Mouse (Mus musculus) testis, postnatal 14 days (tissue): ENCODE results near the gene Ifitm1.

Source experiments
- DNase-seq: peaks from one replicate; pipeline ENCODE4 v3.0.0; 2021; ENCODE audit warnings: low spot score

The Ifitm1 gene

DNA sequence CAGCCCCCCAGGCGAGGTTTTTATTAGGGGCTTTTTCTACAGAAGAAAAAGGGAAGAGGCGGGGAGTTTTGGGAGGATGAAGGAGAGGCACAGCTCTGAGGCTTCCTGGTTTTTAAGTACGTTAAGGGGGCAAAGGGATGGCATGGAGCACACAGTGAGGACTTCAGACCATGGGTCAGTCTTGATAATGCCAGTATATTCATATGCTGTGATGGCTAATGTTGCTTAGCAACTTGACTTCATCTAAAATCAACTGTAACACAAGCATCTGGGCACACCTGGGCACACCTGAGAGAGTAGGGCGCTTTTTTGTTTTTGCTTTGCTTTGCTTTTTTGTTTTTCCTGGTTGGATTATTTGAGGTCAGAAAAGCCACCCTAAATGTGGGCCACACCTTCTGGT lies at the start of gene Ifitm1:
Gene Ifitm1 (plus strand): TSS at position 301 of the 400 bp plus-strand sequence.
- no peak for DNase-seq

DNA sequence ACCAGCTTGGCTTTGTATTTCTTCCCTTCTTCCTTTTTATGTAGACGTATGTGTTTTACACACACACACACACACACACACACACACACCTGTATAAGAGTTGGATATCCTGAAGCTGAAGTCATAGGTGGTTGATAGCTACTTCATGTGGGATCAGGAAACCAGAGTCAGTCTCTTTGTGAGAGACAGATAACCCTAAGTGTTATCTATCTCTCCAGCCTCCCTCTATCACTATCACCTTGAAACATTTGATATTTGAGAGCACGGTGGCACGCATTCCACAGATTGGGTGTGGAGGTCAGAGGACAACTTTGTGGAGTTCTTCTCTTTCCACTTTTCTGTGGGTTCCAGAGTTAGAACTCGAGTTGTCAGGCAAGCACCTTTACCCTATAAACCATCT lies 47.1 kb upstream of the Ifitm1 start:
- no peak for DNase-seq

DNA sequence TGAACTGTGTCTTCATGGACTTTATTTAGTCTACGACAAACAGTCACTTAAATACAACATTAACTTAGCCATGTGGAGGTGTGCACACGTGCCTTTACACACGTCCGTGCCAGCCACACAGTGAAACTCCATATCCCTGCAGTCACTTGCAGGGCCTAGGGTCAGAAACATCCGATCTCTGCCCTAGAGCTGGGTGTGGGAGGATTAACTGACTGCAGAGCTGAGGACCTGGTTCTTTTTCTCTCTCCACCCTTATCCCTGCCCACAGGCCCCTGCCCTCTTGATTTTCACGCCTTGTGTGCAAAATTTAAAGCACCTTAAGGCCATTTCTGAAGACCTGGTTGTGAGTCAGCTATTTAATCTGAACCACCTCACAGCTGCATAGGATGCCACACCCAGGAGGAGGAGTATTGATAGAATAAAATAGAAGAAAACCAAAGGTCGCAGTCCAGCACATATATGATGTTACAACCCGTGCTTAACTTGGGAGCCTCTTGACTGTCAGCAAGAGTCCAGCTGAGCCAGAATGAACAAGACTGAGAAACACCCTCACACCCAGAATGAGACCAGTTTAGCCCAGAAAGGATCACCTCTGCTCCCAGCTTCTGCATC lies 46.5 kb upstream of the Ifitm1 start, which contains the start of gene Nlrp6:
Gene Nlrp6 (plus strand): TSS at position 485 of the 612 bp plus-strand sequence.
- DNase-seq, result no peak

DNA sequence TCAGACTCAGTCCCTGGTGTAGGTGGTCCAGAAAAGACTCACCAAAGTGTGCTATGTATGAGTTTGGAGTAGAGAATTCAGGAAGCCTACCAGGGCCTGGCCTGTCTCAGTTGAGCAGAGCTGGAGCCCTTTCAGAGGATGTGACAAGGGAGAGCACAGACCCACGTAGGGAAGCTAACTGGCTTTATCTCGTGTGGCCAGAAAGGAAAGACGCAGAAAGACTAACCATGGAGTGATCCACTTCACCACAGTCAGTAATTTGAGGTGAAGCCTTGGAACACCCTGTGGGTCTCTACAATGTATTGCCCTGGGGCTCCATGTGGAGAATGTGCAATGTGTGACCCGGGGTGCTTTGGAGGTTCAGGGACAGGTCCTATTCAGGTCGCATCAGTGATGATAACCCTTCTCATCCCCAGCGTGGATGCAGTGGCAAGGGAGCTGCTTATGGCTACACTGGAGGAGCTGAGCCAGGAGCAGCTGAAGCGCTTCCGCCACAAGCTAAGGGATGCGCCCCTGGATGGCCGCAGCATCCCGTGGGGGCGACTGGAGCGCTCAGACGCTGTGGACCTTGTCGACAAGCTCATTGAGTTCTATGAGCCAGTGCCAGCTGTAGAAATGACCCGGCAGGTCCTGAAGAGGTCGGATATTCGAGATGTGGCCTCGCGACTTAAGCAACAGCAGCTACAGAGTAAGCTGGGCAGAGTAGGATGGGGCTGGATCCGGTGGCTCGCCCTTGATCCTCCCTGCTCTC lies 45.6 kb upstream of the Ifitm1 start:
- DNase-seq, result no peak

DNA sequence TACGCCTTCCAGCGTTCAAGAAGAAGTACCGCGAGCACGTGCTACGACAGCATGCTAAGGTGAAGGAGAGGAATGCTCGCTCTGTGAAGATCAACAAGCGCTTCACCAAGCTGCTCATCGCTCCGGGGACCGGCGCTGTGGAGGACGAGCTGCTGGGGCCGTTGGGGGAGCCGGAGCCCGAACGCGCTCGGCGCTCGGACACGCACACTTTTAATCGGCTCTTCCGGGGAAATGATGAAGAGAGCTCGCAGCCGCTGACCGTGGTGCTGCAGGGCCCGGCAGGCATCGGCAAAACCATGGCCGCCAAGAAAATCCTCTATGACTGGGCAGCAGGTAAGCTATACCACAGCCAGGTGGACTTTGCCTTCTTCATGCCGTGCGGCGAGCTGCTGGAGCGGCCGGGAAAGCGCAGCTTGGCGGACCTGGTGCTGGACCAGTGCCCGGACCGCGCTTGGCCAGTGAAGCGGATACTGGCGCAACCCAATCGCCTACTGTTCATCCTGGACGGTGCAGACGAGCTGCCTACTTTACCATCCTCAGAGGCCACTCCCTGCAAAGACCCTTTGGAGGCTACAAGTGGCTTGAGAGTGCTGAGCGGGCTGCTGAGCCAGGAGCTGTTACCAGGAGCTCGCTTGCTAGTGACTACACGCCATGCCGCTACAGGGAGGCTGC lies 44.5 kb upstream of the Ifitm1 start:
- DNase-seq, result no peak

DNA sequence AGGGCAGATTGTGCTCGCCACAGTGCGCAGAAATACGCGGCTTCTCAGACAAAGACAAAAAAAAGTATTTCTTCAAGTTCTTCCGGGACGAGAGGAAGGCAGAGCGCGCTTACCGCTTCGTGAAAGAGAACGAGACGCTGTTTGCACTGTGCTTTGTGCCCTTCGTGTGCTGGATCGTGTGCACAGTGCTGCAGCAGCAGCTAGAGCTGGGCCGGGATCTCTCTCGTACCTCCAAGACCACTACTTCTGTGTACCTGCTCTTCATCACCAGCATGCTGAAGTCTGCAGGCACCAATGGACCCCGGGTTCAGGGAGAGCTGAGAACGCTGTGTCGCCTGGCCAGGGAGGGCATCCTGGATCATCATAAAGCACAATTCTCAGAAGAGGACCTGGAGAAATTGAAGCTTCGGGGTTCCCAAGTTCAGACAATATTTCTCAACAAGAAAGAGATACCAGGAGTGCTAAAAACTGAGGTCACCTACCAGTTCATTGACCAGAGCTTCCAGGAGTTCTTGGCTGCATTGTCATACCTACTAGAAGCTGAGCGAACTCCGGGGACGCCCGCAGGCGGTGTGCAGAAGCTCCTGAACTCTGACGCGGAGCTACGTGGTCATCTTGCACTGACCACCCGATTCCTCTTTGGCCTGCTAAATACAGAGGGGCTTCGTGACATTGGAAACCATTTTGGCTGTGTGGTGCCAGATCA lies 43.8 kb upstream of the Ifitm1 start:
- DNase-seq, result no peak

DNA sequence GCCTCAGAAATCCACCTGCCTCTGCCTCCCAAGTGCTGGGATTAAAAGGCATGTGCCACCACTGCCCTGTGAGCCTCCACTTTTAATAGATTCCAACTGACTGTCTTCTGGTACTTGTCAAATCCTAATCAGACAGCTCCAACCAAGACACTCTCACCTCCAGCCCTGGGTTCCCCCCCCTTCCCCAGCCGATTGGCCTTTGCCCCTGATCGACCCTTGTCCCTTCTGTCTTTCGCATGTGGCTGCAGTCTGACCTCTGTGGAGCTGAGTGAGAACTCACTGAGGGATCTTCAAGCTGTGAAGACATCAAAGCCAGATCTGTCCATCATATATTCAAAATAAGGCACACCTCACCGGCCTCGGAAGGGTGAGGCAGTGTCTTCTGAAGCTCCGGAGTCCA lies 39.8 kb upstream of the Ifitm1 start:
- no peak for DNase-seq

DNA sequence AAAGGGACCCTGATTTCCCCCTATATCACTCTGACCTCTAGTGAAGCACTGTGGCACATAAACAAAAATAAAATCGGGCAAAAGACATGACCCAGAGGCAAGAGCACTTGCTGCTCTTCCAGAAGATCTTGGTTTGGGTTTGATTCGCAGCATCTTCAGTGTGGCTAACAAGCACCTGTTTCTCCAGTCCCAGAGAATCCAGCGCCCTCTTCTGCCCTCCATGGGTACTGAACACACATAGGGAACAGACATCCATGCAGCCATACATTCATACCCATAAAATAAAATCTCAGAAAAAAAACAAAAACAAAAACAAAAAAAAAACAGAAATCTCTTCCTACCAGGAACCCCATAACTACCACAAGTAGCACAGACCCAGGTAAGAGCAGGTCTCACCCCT lies 28.6 kb upstream of the Ifitm1 start:
- no peak for DNase-seq

DNA sequence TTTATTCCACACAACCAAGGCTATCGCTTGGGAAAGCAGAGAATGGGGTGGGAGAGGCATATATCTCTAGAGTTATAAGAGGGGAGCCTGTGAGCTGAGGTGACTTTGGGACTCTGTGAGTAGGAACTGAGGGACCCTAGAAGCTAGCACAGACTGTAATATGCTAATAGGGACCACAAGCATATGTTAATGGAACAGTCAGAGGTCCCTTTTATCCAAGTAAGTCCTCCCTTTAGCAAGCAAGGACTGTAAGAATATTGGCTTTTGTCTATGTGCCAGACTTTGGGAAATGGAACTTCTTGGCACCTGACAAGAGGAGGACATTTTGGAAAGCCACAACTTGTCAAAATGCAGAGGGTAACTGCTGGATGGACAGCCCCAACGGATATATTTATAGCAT lies 28.1 kb upstream of the Ifitm1 start:
- no peak for DNase-seq

DNA sequence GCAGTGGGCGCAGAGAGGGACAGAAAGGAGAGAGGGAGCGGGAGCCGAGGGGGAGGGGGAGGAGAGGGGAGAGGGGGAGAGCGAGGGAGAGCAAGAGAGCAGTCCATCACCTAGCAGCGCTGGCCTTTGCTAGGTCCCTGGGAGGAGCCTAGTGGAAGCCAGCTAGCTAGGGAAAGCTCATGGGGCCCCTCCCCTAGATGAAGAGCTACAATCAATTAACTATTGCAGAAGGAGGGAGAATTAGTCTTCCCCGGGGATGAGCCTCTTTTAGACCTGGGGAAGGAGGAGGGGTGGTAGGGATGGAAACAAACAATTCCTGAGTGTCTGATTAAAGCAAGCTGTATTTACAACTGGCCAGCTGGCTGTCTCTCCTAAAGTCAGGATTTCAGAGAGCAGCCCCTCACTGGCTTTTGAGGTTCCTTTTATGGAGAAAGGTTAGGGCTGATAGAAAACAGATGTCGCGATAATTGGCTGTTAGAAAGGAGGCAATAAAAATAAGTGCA lies 27.3 kb upstream of the Ifitm1 start:
- DNase-seq, result peak; percentile 52

DNA sequence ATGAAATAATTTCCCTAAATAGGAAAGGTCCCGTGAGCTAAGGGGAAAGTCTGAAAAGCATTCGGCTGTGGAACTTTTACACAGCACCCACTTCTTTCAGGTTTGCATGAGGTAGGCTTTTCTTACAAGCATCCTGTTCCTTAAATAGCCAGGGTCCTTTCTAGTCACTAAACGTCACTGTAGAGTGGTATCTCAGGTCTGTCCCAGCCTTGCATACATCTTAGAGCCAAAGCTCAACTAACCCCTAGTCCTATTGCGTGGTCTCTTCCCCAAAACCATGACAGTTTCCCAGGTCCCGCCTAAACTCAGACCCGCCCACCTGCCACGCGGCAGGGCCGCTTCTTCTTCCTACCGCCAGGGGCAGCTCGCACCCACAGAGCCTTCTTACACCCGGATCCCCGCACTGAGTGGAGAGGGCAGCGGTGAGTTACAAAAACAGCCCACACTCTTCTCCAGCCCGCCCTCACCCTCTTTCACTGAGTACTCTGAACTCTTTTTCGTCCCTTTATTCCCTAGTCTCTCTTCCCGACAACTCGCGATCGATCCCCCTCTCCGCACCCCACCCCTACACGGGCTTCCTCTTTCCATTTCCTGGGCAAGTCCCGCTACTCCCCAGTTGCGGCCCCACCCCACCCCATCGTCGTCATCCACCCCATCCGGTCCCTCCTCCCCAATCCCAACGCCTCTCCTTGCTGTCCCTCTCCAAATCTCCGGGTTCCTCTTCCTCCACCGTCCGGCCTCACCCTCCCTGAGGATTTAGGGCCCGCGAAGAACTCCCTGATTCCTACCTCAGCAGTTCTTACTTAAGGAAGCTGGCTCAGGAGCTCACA lies 25.6 kb upstream of the Ifitm1 start, which contains the start of gene Pgghg:
Gene Pgghg (plus strand): TSS at position 170 of the 830 bp plus-strand sequence.
- peak; percentile 76 for DNase-seq

DNA sequence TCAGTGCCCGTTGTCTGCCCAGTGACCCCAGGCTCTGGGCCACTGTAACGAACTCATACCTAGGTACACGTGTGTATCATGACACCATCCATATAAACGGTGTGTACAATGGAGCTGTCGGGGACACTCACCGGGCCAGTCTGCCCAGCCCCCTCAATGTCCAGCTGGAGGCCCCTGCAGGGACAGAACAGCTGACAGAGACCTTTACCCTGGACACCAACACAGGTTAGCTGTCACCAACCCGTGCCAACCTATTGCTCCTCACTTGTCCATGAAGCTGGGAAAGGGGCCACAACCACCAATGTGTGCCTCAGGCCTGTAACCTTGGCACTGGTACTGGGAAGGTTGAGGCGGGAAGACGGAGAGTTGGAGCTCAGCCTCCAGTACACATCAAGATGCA lies 24.7 kb upstream of the Ifitm1 start:
- DNase-seq, result no peak

DNA sequence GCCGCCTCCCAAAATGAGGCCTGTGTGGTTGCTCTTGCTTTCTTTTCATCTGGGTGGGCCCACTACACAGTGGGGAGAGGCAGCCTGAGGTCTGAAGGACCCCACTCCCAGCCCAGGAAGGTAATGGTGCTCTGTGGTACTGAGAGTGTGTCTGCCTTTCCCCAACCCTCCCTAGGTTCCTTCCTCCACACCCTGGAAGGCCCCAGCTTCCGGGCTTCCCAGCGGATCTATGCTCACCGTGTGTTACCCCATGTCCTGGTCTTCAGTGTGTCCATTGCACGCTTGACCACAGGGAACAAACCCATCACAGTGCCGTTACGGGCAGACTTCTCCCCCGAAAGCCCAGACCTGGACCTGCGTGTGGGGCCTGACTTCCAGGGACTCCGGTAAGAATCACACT lies 24.2 kb upstream of the Ifitm1 start:
- no peak for DNase-seq

DNA sequence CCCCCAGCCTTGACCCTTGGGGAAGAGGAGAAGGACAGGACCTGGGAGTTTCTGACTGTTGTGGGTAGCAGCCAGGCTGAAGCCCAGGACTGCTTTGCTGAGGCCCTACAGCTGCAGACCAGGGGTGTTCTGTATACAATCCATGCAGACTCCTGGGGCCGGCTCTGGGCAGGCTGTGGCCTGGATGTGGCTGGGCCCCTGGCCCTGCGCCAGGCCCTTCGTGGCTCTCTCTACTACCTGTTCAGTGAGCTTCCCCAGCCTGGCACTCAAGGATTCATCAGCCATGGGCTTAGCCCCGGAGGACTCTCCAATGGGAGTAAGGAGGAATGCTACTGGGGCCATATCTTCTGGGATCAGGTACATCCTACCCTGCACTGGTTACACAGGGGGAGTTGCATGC lies 23.7 kb upstream of the Ifitm1 start:
- DNase-seq, result no peak

DNA sequence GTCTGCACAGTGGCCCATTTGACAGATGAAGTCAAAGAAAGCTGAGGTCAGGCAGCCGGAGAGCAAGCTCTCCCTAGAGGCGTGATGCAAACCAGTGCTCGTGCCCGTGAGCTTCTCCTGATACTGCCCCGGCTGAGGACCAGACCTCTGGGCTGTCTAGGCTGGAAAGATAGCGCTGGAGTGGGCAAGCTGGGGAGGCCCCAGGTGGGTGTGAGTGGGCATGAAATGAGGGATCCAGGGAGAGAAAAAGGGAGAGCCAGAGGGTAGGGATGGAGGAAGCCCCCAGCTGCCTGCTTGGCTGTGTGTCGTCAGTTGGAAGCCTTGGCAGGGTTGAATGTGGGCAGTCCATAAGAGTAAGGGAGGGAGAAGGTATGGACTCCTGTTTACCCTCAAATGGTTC lies 22.8 kb upstream of the Ifitm1 start:
- DNase-seq, result no peak

DNA sequence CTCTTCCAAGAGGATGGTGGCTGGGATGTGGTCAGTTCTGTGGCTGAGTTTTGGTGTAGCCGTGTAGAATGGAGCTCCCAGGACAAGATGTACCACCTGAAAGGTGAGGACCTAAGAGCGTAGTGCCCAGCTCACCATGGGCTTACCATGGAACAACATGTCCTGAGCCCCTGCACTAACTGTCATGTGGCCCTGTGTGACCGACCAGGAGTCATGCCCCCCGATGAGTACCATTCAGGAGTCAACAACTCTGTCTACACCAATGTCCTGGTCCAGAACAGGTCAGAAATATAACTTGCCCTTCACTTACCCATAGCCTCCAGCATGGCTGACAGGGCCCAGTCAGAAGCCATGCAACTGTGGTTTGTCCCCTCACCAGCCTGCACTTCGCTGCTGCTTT lies 21.8 kb upstream of the Ifitm1 start:
- no peak for DNase-seq

DNA sequence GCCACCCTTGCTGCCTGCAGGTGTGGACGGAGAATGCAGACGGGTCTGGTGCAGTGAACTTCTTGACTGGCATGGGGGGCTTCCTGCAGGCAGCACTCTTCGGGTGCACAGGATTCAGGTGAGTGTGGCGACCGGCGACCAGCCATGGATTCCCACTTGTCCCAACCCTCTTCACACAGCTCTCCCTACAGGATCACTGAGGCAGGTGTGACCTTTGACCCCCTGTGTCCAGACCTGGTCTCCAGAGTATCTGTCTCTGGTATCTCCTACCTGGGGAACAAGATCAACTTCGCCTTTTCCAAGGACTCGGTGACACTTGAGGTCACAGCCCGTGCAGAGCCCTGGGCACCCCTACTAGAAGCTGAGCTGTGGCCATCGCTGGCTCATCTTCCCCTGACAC lies 20.7 kb upstream of the Ifitm1 start:
- no peak for DNase-seq

DNA sequence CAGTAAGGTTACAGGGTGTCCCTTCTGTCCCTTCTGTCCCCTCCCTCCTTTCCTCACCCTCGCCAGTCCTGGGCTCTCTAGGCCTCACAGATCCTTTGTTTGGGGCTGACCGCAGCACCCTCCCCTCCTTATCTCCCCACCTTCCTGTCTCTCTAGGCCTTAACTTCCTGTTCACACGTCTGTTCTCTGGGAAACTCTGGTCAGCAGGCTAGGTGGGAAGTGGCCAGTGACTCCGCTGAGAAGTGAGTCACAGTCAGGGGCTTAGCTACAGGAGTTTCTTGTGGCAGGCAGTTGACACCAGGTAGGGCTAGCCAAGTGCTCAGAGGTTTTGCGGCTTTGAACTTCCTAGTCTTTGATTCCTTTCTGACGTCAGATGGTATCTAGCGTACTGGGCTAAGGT lies 20.0 kb upstream of the Ifitm1 start:
- DNase-seq, result no peak

DNA sequence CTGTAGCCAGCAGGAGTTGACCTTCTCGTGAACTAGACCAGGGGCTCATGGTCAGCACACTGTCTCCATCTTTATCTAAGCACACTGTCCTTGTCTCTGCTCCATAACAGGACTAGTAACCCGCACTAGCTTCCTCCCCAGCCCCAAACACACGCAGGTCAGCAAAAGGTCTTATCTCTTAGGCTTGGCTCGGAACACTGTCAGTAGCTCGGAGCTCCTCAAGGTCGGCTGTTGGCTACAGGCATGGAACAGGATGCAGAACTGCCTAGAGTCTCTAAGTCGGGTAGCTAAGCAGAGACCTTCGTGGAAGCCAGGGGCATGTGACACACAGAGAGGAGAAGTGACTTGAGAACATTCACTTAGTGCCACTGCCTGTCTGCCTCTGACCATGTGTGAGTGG lies 18.9 kb upstream of the Ifitm1 start:
- DNase-seq, result peak; percentile 68

DNA sequence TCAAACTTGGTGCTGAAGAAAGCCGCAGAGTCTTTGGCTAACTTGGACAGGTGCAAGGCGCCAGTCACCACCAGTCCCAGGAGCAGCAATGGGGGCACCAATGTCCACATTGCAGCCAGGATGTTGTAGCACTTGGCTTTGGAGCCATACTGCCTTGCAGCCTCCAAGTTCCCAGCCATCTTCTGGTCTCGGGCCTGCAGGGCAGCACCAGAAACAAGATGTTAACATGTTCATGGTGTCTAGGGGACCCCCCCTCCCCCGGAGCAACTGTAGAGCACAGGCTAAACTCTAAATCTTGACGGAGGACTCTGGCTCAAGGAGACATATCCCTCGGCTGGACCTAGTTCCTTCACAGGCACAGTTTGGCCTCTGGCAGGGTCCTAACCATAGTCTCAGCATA lies 17.8 kb upstream of the Ifitm1 start:
- DNase-seq, result no peak

DNA sequence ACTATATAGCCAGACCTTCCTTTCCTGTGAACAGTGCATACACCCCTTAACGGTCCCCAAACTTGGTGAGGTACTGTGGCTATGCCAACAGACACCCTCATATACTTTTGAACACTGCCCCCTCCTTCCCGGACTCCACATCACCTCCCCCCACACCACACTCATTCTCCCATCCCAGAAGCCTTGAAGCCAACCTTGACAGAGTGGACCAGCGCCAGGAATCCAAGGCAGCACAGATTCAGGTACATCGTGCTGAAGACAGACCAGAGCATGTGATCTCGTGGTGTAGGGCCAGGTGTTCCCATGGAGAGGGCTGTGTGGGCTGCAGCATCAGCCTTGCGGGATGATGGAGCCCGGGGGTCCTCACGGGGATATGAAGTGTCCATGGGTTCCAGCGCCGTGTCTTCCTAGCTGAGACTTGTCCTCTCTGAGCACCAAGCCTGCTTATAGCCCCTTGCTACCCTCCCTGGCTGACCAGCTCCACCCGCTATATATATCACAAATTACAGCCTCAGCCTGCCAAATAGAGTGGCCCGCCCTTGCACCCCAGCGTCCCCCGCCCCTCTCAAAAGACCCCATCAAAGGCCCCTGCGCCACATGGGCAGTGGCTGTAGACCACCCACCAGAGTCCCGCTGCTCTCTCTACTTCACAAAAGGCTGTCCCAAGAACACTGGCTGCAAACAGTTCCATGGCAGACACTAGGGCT lies 17.0 kb upstream of the Ifitm1 start, which contains the start of gene Ifitm5:
Gene Ifitm5 (minus strand): TSS at position 468 of the 707 bp plus-strand sequence.
- DNase-seq, result no peak
